Mouse (Mus musculus): Measurements from ENCODE around the gene Gm14459.

Gm14459 gene

GRCm38 (mm10) chrX:8524854-8525253 is at the start of gene Gm14459:
Gene Gm14459, minus strand, starts transcription at chrX:8524954.
- WGBS: 66% methylated on average over 2 of the region's 2 CpGs

- WGBS: 65% methylated on average over 4 of the region's 4 CpGs
Measured at GRCm38 (mm10) chrX:8548155-8548554, 23.4 kb upstream of the Gm14459 start, which contains the start of gene Ssxb6. Gene Ssxb6, minus strand, starts transcription at chrX:8548255.

All from cerebral cortex, adult 2 months (tissue).